Mouse (Mus musculus) cerebellum, postnatal 10 days (tissue): Measurements from ENCODE around the gene Taf1c.

Experiments
- DNase-seq, 2 experiments: peaks; one replicate each; pipeline ENCODE4 v3.0.0; 2021; ENCODE audit warnings: mixed read lengths in 2 of 2

Gene Taf1c

GRCm38 (mm10) chr8:119604996-119605395 lies at the start of gene Taf1c:
TSS of gene Taf1c (minus strand) at chr8:119605222.
- peak; percentile 98 to 99 for DNase-seq

- no peak for DNase-seq
Observed at GRCm38 (mm10) chr8:119651324-119651723, 46.3 kb upstream of the Taf1c start.

GRCm38 (mm10) chr8:119646846-119647245 lies 41.8 kb upstream of the Taf1c start:
- DNase-seq, result no peak

GRCm38 (mm10) chr8:119646197-119646596 lies 41.2 kb upstream of the Taf1c start:
- DNase-seq, result no peak

- DNase-seq, result no peak
Observed at GRCm38 (mm10) chr8:119644981-119645597, 40.1 kb upstream of the Taf1c start.

- DNase-seq, result no peak
Observed at GRCm38 (mm10) chr8:119644429-119644960, 39.5 kb upstream of the Taf1c start.

- peak in 1 of 2 experiments; percentile 32 for DNase-seq
Observed at GRCm38 (mm10) chr8:119642960-119643359, 37.9 kb upstream of the Taf1c start.

GRCm38 (mm10) chr8:119641058-119641457 lies 36.0 kb upstream of the Taf1c start:
- DNase-seq, result no peak

GRCm38 (mm10) chr8:119639798-119640197 lies 34.8 kb upstream of the Taf1c start:
- no peak for DNase-seq

GRCm38 (mm10) chr8:119638261-119638660 lies 33.2 kb upstream of the Taf1c start:
- peak; percentile 70 to 77 for DNase-seq

- DNase-seq, result no peak
Observed at GRCm38 (mm10) chr8:119637381-119637780, 32.4 kb upstream of the Taf1c start.

GRCm38 (mm10) chr8:119636766-119637165 lies 31.7 kb upstream of the Taf1c start:
- no peak for DNase-seq

GRCm38 (mm10) chr8:119635958-119636357 lies 30.9 kb upstream of the Taf1c start:
- DNase-seq, result no peak

- peak; percentile 50 to 72 for DNase-seq
Observed at GRCm38 (mm10) chr8:119635378-119635777, 30.4 kb upstream of the Taf1c start, which contains the start of gene Kcng4. TSS of gene Kcng4 (minus strand) at chr8:119635680.

- DNase-seq, result no peak
Observed at GRCm38 (mm10) chr8:119634616-119635336, 29.8 kb upstream of the Taf1c start.

GRCm38 (mm10) chr8:119632909-119633308 lies 27.9 kb upstream of the Taf1c start:
- no peak for DNase-seq

GRCm38 (mm10) chr8:119632246-119632645 lies 27.2 kb upstream of the Taf1c start:
- DNase-seq, result no peak

- no peak for DNase-seq
Observed at GRCm38 (mm10) chr8:119630841-119631240, 25.8 kb upstream of the Taf1c start.

GRCm38 (mm10) chr8:119627613-119628359 lies 22.8 kb upstream of the Taf1c start:
- DNase-seq, result no peak

GRCm38 (mm10) chr8:119627199-119627598 lies 22.2 kb upstream of the Taf1c start:
- no peak for DNase-seq

GRCm38 (mm10) chr8:119625788-119626187 lies 20.8 kb upstream of the Taf1c start:
- no peak for DNase-seq

GRCm38 (mm10) chr8:119624916-119625315 lies 19.9 kb upstream of the Taf1c start:
- no peak for DNase-seq

GRCm38 (mm10) chr8:119623744-119624143 lies 18.7 kb upstream of the Taf1c start:
- DNase-seq, result no peak
